Mouse (Mus musculus): ENCODE data around the gene Kif3b. TPM values are rescaled to one million over a fixed set of nuclear protein-coding genes. Genes with fewer than 3 reads are reported as not detected.
"Not testable (repeated sequence)": the region's sequence is repeated elsewhere in the genome, so short reads cannot be mapped to it uniquely, and the experiment has no call there.

Kif3b gene
- total RNA-seq (2017), result 12.3 and 13.2 TPM in 2 replicates

- ATAC-seq (replicated peaks; ENCODE audit: low read depth, poor library complexity, severe bottlenecking), result peak; percentile 92
Measured at GRCm38 (mm10) chr2:153290938-153291928, at the start of gene Kif3b. TSS of gene Kif3b (plus strand) at chr2:153291413.

- ATAC-seq (replicated peaks; ENCODE audit: low read depth, poor library complexity, severe bottlenecking), result no peak
Measured at GRCm38 (mm10) chr2:153242156-153242555, 49.1 kb upstream of the Kif3b start.

GRCm38 (mm10) chr2:153249751-153250150, 41.5 kb upstream of the Kif3b start:
- ATAC-seq (replicated peaks; ENCODE audit: low read depth, poor library complexity, severe bottlenecking), result no peak

GRCm38 (mm10) chr2:153256604-153257003, 34.6 kb upstream of the Kif3b start:
- no peak for ATAC-seq (replicated peaks; ENCODE audit: low read depth, poor library complexity, severe bottlenecking)

GRCm38 (mm10) chr2:153259030-153259863, 32.0 kb upstream of the Kif3b start:
- ATAC-seq (replicated peaks; ENCODE audit: low read depth, poor library complexity, severe bottlenecking), result peak; percentile 84

- no peak for ATAC-seq (replicated peaks; ENCODE audit: low read depth, poor library complexity, severe bottlenecking)
Measured at GRCm38 (mm10) chr2:153259864-153260674, 31.1 kb upstream of the Kif3b start.

- peak; percentile 31; the same call in 1 of the 2 replicates for ATAC-seq (replicated peaks; ENCODE audit: low read depth, poor library complexity, severe bottlenecking)
Measured at GRCm38 (mm10) chr2:153263053-153263452, 28.2 kb upstream of the Kif3b start.

- ATAC-seq (replicated peaks; ENCODE audit: low read depth, poor library complexity, severe bottlenecking), result no peak
Measured at GRCm38 (mm10) chr2:153267331-153267730, 23.9 kb upstream of the Kif3b start.

- ATAC-seq (replicated peaks; ENCODE audit: low read depth, poor library complexity, severe bottlenecking), result peak; percentile 59
Measured at GRCm38 (mm10) chr2:153270231-153270915, 20.8 kb upstream of the Kif3b start.

GRCm38 (mm10) chr2:153274200-153274918, 16.9 kb upstream of the Kif3b start:
- ATAC-seq (replicated peaks; ENCODE audit: low read depth, poor library complexity, severe bottlenecking), result peak; percentile 67

GRCm38 (mm10) chr2:153274919-153275247, 16.3 kb upstream of the Kif3b start:
- ATAC-seq (replicated peaks; ENCODE audit: low read depth, poor library complexity, severe bottlenecking), result no peak

- ATAC-seq (replicated peaks; ENCODE audit: low read depth, poor library complexity, severe bottlenecking), result not testable (repeated sequence)
Measured at GRCm38 (mm10) chr2:153275577-153275976, 15.6 kb upstream of the Kif3b start.

GRCm38 (mm10) chr2:153276440-153276839, 14.8 kb upstream of the Kif3b start:
- no peak for ATAC-seq (replicated peaks; ENCODE audit: low read depth, poor library complexity, severe bottlenecking)

GRCm38 (mm10) chr2:153276846-153277245, 14.4 kb upstream of the Kif3b start:
- not testable (repeated sequence) for ATAC-seq (replicated peaks; ENCODE audit: low read depth, poor library complexity, severe bottlenecking)

- no peak for ATAC-seq (replicated peaks; ENCODE audit: low read depth, poor library complexity, severe bottlenecking)
Measured at GRCm38 (mm10) chr2:153278357-153278756, 12.9 kb upstream of the Kif3b start.

- ATAC-seq (replicated peaks; ENCODE audit: low read depth, poor library complexity, severe bottlenecking), result no peak
Measured at GRCm38 (mm10) chr2:153283919-153284318, 7.3 kb upstream of the Kif3b start.

- no peak for ATAC-seq (replicated peaks; ENCODE audit: low read depth, poor library complexity, severe bottlenecking)
Measured at GRCm38 (mm10) chr2:153286524-153286923, 4.7 kb upstream of the Kif3b start.

GRCm38 (mm10) chr2:153287835-153288234, 3.4 kb upstream of the Kif3b start:
- no peak for ATAC-seq (replicated peaks; ENCODE audit: low read depth, poor library complexity, severe bottlenecking)
